Mouse (Mus musculus) G1E (cell line): ENCODE data around the gene Gm28374. TPM values are rescaled to one million over a fixed set of nuclear protein-coding genes. Genes with fewer than 3 reads are reported as not detected.

Experiments used
- ATAC-seq: 2 replicates; pipeline ENCODE4 v1.8.0; 2016; ENCODE audit warnings: mild to moderate bottlenecking; ENCODE audit not compliant: insufficient number of reproducible peaks, poor library complexity, low FRiP score, severe bottlenecking; ENCODE audit errors: extremely low read depth
- DNase-seq: peaks from one replicate; pipeline ENCODE4 v3.0.0; 2012; ENCODE audit warnings: low spot score
- H3K27me3 ChIP-seq: 2 replicates; pipeline ENCODE4 v1.6.1; 2012; ENCODE audit warnings: mild to moderate bottlenecking, low read length, inconsistent platforms; ENCODE audit not compliant: insufficient read depth
- H3K36me3 ChIP-seq: replicated peaks from 2 replicates; pipeline ENCODE3; 2012; ENCODE audit warnings: mild to moderate bottlenecking, inconsistent platforms
- H3K4me1 ChIP-seq: 2 replicates; pipeline ENCODE4 v1.6.1; 2012; ENCODE audit warnings: low read depth, low read length, inconsistent platforms, mixed read lengths; ENCODE audit not compliant: insufficient read depth
- H3K4me3 ChIP-seq: 2 replicates; pipeline ENCODE4 v1.5.1; 2012; ENCODE audit warnings: low read depth, mild to moderate bottlenecking, inconsistent platforms, low read length, moderate library complexity, mixed read lengths
- H3K9me3 ChIP-seq: replicated peaks from 2 replicates; pipeline ENCODE4 v1.6.1; 2012; ENCODE audit warnings: inconsistent platforms
- CTCF ChIP-seq: IDR thresholded peaks from 2 replicates; pipeline ENCODE4 v1.5.1; 2012; ENCODE audit warnings: low read depth, low read length, inconsistent platforms, mixed read lengths
- GATA1 ChIP-seq: IDR thresholded peaks from 2 replicates; pipeline ENCODE4 v1.6.1; 2012; ENCODE audit warnings: borderline replicate concordance, low read length, inconsistent platforms, mixed read lengths
- GATA2 ChIP-seq: IDR thresholded peaks from 2 replicates; pipeline ENCODE4 v1.6.1; 2012; ENCODE audit warnings: low read depth, low read length, inconsistent platforms, borderline replicate concordance
- POLR2AphosphoS5 ChIP-seq: IDR thresholded peaks from 2 replicates; pipeline ENCODE4 v1.6.1; 2012; ENCODE audit warnings: low read depth, low read length, inconsistent platforms; ENCODE audit not compliant: insufficient replicate concordance
- TAL1 ChIP-seq: conservative IDR thresholded peaks from 2 replicates; pipeline ENCODE4 v1.6.1; 2012; ENCODE audit warnings: low read depth, low read length, inconsistent platforms, mixed read lengths
- polyA plus RNA-seq: library from polyadenylated mRNA; stranded (reverse); fragments of >175 nt; gene quantifications from 2 replicates; pipeline ENCODE4 v1.2.3, GENCODE M21; 2012
- total RNA-seq, 2 experiments: library from RNA; stranded (forward) in 1 of 2; stranded (reverse) in 1 of 2; fragments of 200-1000 nt in 1 of 2; fragments of >200 nt in 1 of 2; fragmentation: Nextera tagmentation in 1 of 2; gene quantifications; 2 replicates each; pipeline ENCODE4 v1.2.3; 2014 to 2017

Gene Gm28374
- total and polyA plus RNA-seq, 3 experiments: 0.75 to 0.98 TPM; not detected in 1

GRCm38 (mm10) chr19:6113116-6113515 lies 31.1 kb upstream of the Gm28374 start:
- peaks cover 2% of the 10 kb centered on the region; the same call in 1 of the 2 replicates for H3K27me3 ChIP-seq
- H3K9me3 ChIP-seq: no peaks in the 10 kb centered on the region
- peaks cover 66% of the 10 kb centered on the region for H3K36me3 ChIP-seq
- ATAC-seq: no peak
- no peak overlapping the region for H3K4me3 ChIP-seq
- no peak for DNase-seq
- H3K4me1 ChIP-seq: peaks cover 36% of the 10 kb centered on the region
- TF ChIP-seq POLR2AphosphoS5: no peak
- no peak for TF ChIP-seq GATA1
- TF ChIP-seq CTCF: no peak
- no peak for TF ChIP-seq TAL1
- TF ChIP-seq GATA2: no peak

- Histone ChIP-seq H3K4me3 (peak within 1 kb of the TSS; percentile 31; the same call in 1 of the 2 replicates), H3K27me3 (peaks cover 2% of the 10 kb centered on the region; the same call in 1 of the 2 replicates), H3K4me1 (peaks cover 62% of the 10 kb centered on the region), H3K9me3 (no peaks in the 10 kb centered on the region), H3K36me3 (peaks cover 31% of the 10 kb centered on the region)
- ATAC-seq: no peak
- TF ChIP-seq TAL1: no peak
- DNase-seq: no peak
These were observed 23.5 kb upstream of the Gm28374 start, which contains the start of gene Naaladl1 for GRCm38 (mm10) chr19:6105586-6105985. Gene Naaladl1 (plus strand): TSS chr19:6105782.

- H3K9me3 ChIP-seq: no peaks in the 10 kb centered on the region
- no peaks in the 10 kb centered on the region; the same call in 1 of the 2 replicates for H3K27me3 ChIP-seq
- peaks cover 37% of the 10 kb centered on the region for H3K36me3 ChIP-seq
- H3K4me1 ChIP-seq: peaks cover 62% of the 10 kb centered on the region
- TF ChIP-seq CTCF (no peak), TAL1 (no peak; the same call in 1 of the 2 replicates), GATA2 (no peak), POLR2AphosphoS5 (no peak), GATA1 (no peak)
- DNase-seq: peak; percentile 65
- peak overlapping the region; percentile 31; the same call in 1 of the 2 replicates for H3K4me3 ChIP-seq
- ATAC-seq: peak; percentile 77
These were observed 22.4 kb upstream of the Gm28374 start for GRCm38 (mm10) chr19:6104476-6104875.

GRCm38 (mm10) chr19:6102169-6102853 lies 20.3 kb upstream of the Gm28374 start:
- peaks cover 53% of the 10 kb centered on the region for H3K4me1 ChIP-seq
- H3K9me3 ChIP-seq: no peaks in the 10 kb centered on the region
- ATAC-seq (no peak), DNase-seq (no peak)
- H3K36me3 ChIP-seq: peaks cover 49% of the 10 kb centered on the region
- no peak for TF ChIP-seq CTCF
- no peak overlapping the region; the same call in 1 of the 2 replicates for H3K4me3 ChIP-seq
- H3K27me3 ChIP-seq: no peaks in the 10 kb centered on the region

GRCm38 (mm10) chr19:6101186-6101585 lies 19.1 kb upstream of the Gm28374 start:
- peaks cover 53% of the 10 kb centered on the region for H3K36me3 ChIP-seq
- no peaks in the 10 kb centered on the region for H3K9me3 ChIP-seq
- DNase-seq (no peak), ATAC-seq (no peak)
- H3K4me1 ChIP-seq: peaks cover 46% of the 10 kb centered on the region
- no peaks in the 10 kb centered on the region for H3K27me3 ChIP-seq
- H3K4me3 ChIP-seq: no peak overlapping the region
- TF ChIP-seq GATA2 (no peak), TAL1 (no peak)

- DNase-seq (no peak), ATAC-seq (no peak)
- H3K9me3 ChIP-seq: no peaks in the 10 kb centered on the region
- TF ChIP-seq TAL1 (no peak), POLR2AphosphoS5 (no peak), GATA1 (no peak), CTCF (no peak), GATA2 (no peak)
- no peak overlapping the region for H3K4me3 ChIP-seq
- peaks cover 76% of the 10 kb centered on the region for H3K36me3 ChIP-seq
- H3K27me3 ChIP-seq: no peaks in the 10 kb centered on the region
- H3K4me1 ChIP-seq: peaks cover 16% of the 10 kb centered on the region
These were observed 15.8 kb upstream of the Gm28374 start for GRCm38 (mm10) chr19:6097847-6098246.

GRCm38 (mm10) chr19:6094119-6094518 lies 12.1 kb upstream of the Gm28374 start, which contains the start of gene AC131692.1:
Gene AC131692.1 (plus strand): TSS chr19:6094419.
- Histone ChIP-seq H3K4me3 (no peak within 1 kb of the TSS), H3K36me3 (peaks cover 98% of the 10 kb centered on the region), H3K27me3 (no peaks in the 10 kb centered on the region), H3K4me1 (peaks cover 31% of the 10 kb centered on the region), H3K9me3 (no peaks in the 10 kb centered on the region)
- TF ChIP-seq GATA1: no peak
- no peak for TF ChIP-seq CTCF
- TF ChIP-seq GATA2: no peak
- no peak for TF ChIP-seq TAL1
- no peak for TF ChIP-seq POLR2AphosphoS5
- DNase-seq (no peak), ATAC-seq (no peak)
